11 mouse cellular contexts compared by ENCODE assay signal in the genomic region with DNA sequence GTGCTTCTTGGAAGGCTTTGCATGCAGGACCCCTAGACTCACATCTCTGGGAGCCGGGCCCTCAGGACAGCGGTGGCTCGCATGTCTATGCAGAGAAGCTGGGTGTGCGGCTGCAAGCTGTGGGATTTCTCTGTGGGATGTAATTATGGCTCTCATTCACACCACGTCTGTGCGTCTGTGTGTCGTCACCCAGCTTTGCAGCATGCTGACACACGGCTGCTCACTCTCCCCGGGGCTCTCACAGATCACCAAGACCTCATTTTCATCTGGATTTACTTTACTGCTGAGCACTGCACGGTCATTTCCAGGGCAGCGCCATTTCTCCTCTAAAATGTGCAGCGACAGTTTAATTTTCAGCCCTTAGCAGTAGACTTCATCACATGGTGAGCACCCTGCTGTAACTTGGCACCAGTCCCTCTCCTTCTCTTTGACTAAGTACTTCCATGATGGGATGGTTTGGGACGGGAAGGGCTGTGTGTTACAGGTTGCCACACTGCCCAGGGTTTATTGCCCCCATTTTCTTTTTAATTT.
DNase-seq lines count a peak whose midpoint lies in the region; ATAC-seq and TF ChIP-seq lines count a peak whose summit lies in the region.
"Had no signal": no experiment of that assay in that cellular context is flagged by ENCODE, and none has a peak within 500 bp of the region (broad histone marks: within the 10 kb centered on the region; RNA-seq: fewer than 3 reads in every experiment).

No protein-coding gene starts in this region.

- no peaks in the 10 kb centered on the region for H3K36me3 ChIP-seq in embryonic facial prominence, embryonic 10.5 days (replicated peaks)
- no peaks in the 10 kb centered on the region for H3K36me3 ChIP-seq in forebrain, embryonic 15.5 days
- H3K36me3 ChIP-seq in midbrain, embryonic 13.5 days = no peaks in the 10 kb centered on the region
- H3K36me3 ChIP-seq: liver, embryonic 12.5 days had no signal

- no peak overlapping the region for H3K4me3 ChIP-seq in embryonic facial prominence, embryonic 10.5 days
- no peak overlapping the region for H3K4me3 ChIP-seq in forebrain, embryonic 15.5 days
- H3K4me3 ChIP-seq in midbrain, embryonic 13.5 days (replicated peaks) = no peak overlapping the region
- no peak overlapping the region for H3K4me3 ChIP-seq in gastrocnemius, adult 2 months
- H3K4me3 ChIP-seq: liver, embryonic 12.5 days had no signal

- H3K4me1 ChIP-seq in embryonic facial prominence, embryonic 10.5 days = peaks cover 25% of the 10 kb centered on the region
- H3K4me1 ChIP-seq in forebrain, embryonic 15.5 days = peaks cover 25% of the 10 kb centered on the region
- H3K4me1 ChIP-seq in midbrain, embryonic 13.5 days (replicated peaks) = peaks cover 20% of the 10 kb centered on the region
- H3K4me1 ChIP-seq: liver, embryonic 12.5 days had no signal

- peak; percentile 38 to 59 for DNase-seq in left cerebral cortex, adult 18-20 months (ENCODE audit: low spot score in 2 of 2)
- no peak for DNase-seq in left cerebral cortex, adult 8-10 months (ENCODE audit: low spot score in 2 of 2)
- DNase-seq in embryonic facial prominence, embryonic 10.5 days (ENCODE audit: low spot score) = peak; percentile 25
- no peak for DNase-seq in gastrocnemius, adult 2 months
- no peak for DNase-seq in spleen, postnatal 14 days (ENCODE audit: low spot score in 2 of 2)
- no peak for DNase-seq in layer of hippocampus, postnatal 25 days (ENCODE audit: extremely low spot score in 1 of 2, low spot score in 1 of 2)
- DNase-seq: kidney, postnatal 10 days had no signal

- H3K27me3 ChIP-seq in embryonic facial prominence, embryonic 10.5 days (replicated peaks; ENCODE audit: low read depth, poor library complexity, severe bottlenecking) = no peaks in the 10 kb centered on the region
- no peaks in the 10 kb centered on the region for H3K27me3 ChIP-seq in forebrain, embryonic 15.5 days
- no peaks in the 10 kb centered on the region for H3K27me3 ChIP-seq in midbrain, embryonic 13.5 days
- H3K27me3 ChIP-seq: liver, embryonic 12.5 days had no signal

- no peak for TF ChIP-seq CTCF in gastrocnemius, adult 2 months (IDR thresholded peaks at IDR 0.05)

- no peak overlapping the region for H3K9ac ChIP-seq in forebrain, embryonic 15.5 days (replicated peaks)
- no peak overlapping the region for H3K9ac ChIP-seq in midbrain, embryonic 13.5 days (replicated peaks)
- H3K9ac ChIP-seq: liver, embryonic 12.5 days had no signal

- H3K27ac ChIP-seq in embryonic facial prominence, embryonic 10.5 days (replicated peaks) = peak overlapping the region; percentile 15; the same call in 1 of the 2 replicates
- H3K27ac ChIP-seq in forebrain, embryonic 15.5 days (replicated peaks) = no peak overlapping the region
- peak overlapping the region; percentile 53 for H3K27ac ChIP-seq in midbrain, embryonic 13.5 days
- no peak overlapping the region for H3K27ac ChIP-seq in gastrocnemius, adult 2 months
- H3K27ac ChIP-seq: liver, embryonic 12.5 days; stomach, postnatal 0 days had no signal

- no peaks in the 10 kb centered on the region for H3K9me3 ChIP-seq in embryonic facial prominence, embryonic 10.5 days
- H3K9me3 ChIP-seq in forebrain, embryonic 15.5 days = no peaks in the 10 kb centered on the region
- no peaks in the 10 kb centered on the region for H3K9me3 ChIP-seq in midbrain, embryonic 13.5 days
- H3K9me3 ChIP-seq: liver, embryonic 12.5 days had no signal

- peak; percentile 39 for ATAC-seq in forebrain, embryonic 15.5 days (replicated peaks)
- peak; percentile 44 for ATAC-seq in midbrain, embryonic 13.5 days
- ATAC-seq: liver, embryonic 12.5 days had no signal

- H3K4me2 ChIP-seq in forebrain, embryonic 15.5 days (replicated peaks) = no peak overlapping the region
- H3K4me2 ChIP-seq in midbrain, embryonic 13.5 days (replicated peaks) = no peak overlapping the region
- H3K4me2 ChIP-seq: liver, embryonic 12.5 days had no signal

- 64% methylated on average over 13 of the region's 13 CpGs for WGBS in embryonic facial prominence, embryonic 10.5 days
- 40% methylated on average over 13 of the region's 13 CpGs for WGBS in forebrain, embryonic 15.5 days
- 63% methylated on average over 13 of the region's 13 CpGs for WGBS in midbrain, embryonic 13.5 days

- intact Hi-C loops in gastrocnemius, adult 2 months (cut with DNase I) = no loop called here

Comparison
In these comparisons a context has a peak if more than half of its experiments do, and no peak if none do; other contexts are left out.
1. DNase-seq: peak in left cerebral cortex, adult 18-20 months (2 of 2) and embryonic facial prominence, embryonic 10.5 days (single experiment); none in left cerebral cortex, adult 8-10 months (0 of 2), gastrocnemius, adult 2 months (single experiment), spleen, postnatal 14 days (0 of 2) and layer of hippocampus, postnatal 25 days (0 of 2).
2. H3K27ac ChIP-seq: peak in embryonic facial prominence, embryonic 10.5 days (single experiment) and midbrain, embryonic 13.5 days (single experiment); none in forebrain, embryonic 15.5 days (single experiment) and gastrocnemius, adult 2 months (single experiment).